Mouse (Mus musculus): ENCODE measurements around the gene Rex1bd. TPM values are rescaled to one million over a fixed set of nuclear protein-coding genes. Genes with fewer than 3 reads are reported as not detected.
"Not testable (repeated sequence)": the region's sequence is repeated elsewhere in the genome, so short reads cannot be mapped to it uniquely, and the experiment has no call there.

The Rex1bd gene
- polyA plus RNA-seq, 1 experiment from 2014 or later = 148 TPM

- Histone ChIP-seq H3K4me3 (peak overlapping the region; percentile 68), H3K9me3 (no peaks in the 10 kb centered on the region), H3K27me3 (ENCODE audit: insufficient read depth, poor library complexity, severe bottlenecking) (no peaks in the 10 kb centered on the region), H3K36me3 (peaks cover 22% of the 10 kb centered on the region), H3K4me1 (replicated peaks) (peaks cover 30% of the 10 kb centered on the region), H3K27ac (peak overlapping the region; percentile 87)
- DNase-seq (ENCODE audit: low spot score) = peak; percentile 95
- WGBS = under 1% methylated on average over 51 of the region's 51 CpGs
Measured at GRCm38 (mm10) chr8:70522592-70523403, 16.2 kb upstream of the Rex1bd start.

- Histone ChIP-seq H3K4me3 (0 out of 2 replicates have a peak overlapping the region, but pooled peaks have one; percentile 4), H3K36me3 (peaks cover 49% of the 10 kb centered on the region), H3K9me3 (no peaks in the 10 kb centered on the region), H3K27ac (no peak overlapping the region), H3K27me3 (ENCODE audit: insufficient read depth, poor library complexity, severe bottlenecking) (no peaks in the 10 kb centered on the region), H3K4me1 (replicated peaks) (peaks cover 17% of the 10 kb centered on the region)
- WGBS = 74% methylated on average over 2 of the region's 2 CpGs
- DNase-seq (ENCODE audit: low spot score) = no peak
Measured at GRCm38 (mm10) chr8:70519606-70520005, 13.1 kb upstream of the Rex1bd start.

DNA sequence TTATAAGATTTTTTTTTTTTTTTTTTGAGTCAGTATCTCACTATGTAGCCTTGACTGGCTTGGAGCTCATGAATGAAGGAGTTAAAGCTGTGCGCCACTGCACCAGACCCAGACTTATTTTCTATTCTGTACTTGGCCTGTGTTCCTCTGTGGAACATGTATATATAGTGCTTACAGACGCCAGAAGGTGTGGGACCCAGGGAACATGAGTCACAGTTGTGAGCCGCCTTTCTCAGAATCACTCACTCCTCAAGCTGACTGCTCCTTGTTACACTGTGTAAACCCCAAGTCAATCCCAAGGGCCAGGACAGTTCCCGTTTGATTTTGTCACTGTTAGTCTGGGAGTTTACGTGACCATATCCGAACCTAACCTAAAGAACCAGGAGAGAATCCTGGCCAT is 12.5 kb upstream of the Rex1bd start:
- Histone ChIP-seq H3K27me3 (ENCODE audit: insufficient read depth, poor library complexity, severe bottlenecking) (no peaks in the 10 kb centered on the region), H3K9me3 (no peaks in the 10 kb centered on the region), H3K4me3 (no peak overlapping the region), H3K36me3 (peaks cover 53% of the 10 kb centered on the region), H3K27ac (no peak overlapping the region), H3K4me1 (replicated peaks) (peaks cover 17% of the 10 kb centered on the region)
- WGBS = 92% methylated on average over 6 of the region's 6 CpGs
- no peak for DNase-seq (ENCODE audit: low spot score)

GRCm38 (mm10) chr8:70517940-70518643 is 11.5 kb upstream of the Rex1bd start:
- no peak for DNase-seq (ENCODE audit: low spot score)
- 82% methylated on average over 10 of the region's 10 CpGs for WGBS
- Histone ChIP-seq H3K4me1 (replicated peaks) (peaks cover 12% of the 10 kb centered on the region), H3K4me3 (no peak overlapping the region), H3K36me3 (peaks cover 63% of the 10 kb centered on the region), H3K27me3 (ENCODE audit: insufficient read depth, poor library complexity, severe bottlenecking) (no peaks in the 10 kb centered on the region), H3K27ac (no peak overlapping the region), H3K9me3 (no peaks in the 10 kb centered on the region)

DNA sequence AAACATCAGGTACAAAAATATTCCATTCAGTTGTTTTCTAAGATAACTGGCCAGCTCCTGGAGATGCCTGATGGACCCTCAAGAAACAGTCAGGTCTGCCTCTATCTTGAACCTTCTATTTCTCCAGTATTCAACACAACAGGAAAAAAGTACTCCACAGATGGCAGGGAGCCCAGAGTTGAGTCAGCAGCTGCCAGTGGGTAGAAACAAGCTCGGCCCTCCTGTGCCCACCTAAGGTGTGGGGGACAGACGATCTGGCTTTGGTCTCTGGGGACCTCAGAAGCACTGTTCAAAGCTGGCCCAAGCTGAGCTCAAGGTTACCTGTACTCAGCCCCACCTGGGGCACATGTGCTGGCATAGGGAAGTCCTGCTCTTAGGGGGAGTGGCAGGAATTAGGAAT is 6.9 kb upstream of the Rex1bd start:
- 85% methylated on average over 2 of the region's 2 CpGs for WGBS
- peaks cover 27% of the 10 kb centered on the region for H3K4me1 ChIP-seq (replicated peaks)
- H3K27ac ChIP-seq = no peak overlapping the region
- no peaks in the 10 kb centered on the region for H3K27me3 ChIP-seq (ENCODE audit: insufficient read depth, poor library complexity, severe bottlenecking)
- no peaks in the 10 kb centered on the region for H3K9me3 ChIP-seq
- peaks cover 71% of the 10 kb centered on the region for H3K36me3 ChIP-seq
- no peak overlapping the region for H3K4me3 ChIP-seq
- DNase-seq (ENCODE audit: low spot score) = no peak

GRCm38 (mm10) chr8:70512253-70512903 is 5.8 kb upstream of the Rex1bd start:
- Histone ChIP-seq H3K27ac (no peak overlapping the region), H3K36me3 (peaks cover 71% of the 10 kb centered on the region), H3K9me3 (no peaks in the 10 kb centered on the region), H3K4me3 (no peak overlapping the region), H3K4me1 (replicated peaks) (peaks cover 29% of the 10 kb centered on the region), H3K27me3 (ENCODE audit: insufficient read depth, poor library complexity, severe bottlenecking) (no peaks in the 10 kb centered on the region)
- no peak for DNase-seq (ENCODE audit: low spot score)
- 93% methylated on average over 11 of the region's 11 CpGs for WGBS

- WGBS = 93% methylated on average over 2 of the region's 2 CpGs
- no peak for DNase-seq (ENCODE audit: low spot score)
- no peaks in the 10 kb centered on the region for H3K9me3 ChIP-seq
- peaks cover 74% of the 10 kb centered on the region for H3K36me3 ChIP-seq
- no peak overlapping the region for H3K27ac ChIP-seq
- H3K4me1 ChIP-seq (replicated peaks) = peaks cover 33% of the 10 kb centered on the region
- H3K4me3 ChIP-seq = peak overlapping the region; percentile 92; the same call in 1 of the 2 replicates
- no peaks in the 10 kb centered on the region for H3K27me3 ChIP-seq (ENCODE audit: insufficient read depth, poor library complexity, severe bottlenecking)
Measured at GRCm38 (mm10) chr8:70511770-70512169, 5.2 kb upstream of the Rex1bd start.

DNA sequence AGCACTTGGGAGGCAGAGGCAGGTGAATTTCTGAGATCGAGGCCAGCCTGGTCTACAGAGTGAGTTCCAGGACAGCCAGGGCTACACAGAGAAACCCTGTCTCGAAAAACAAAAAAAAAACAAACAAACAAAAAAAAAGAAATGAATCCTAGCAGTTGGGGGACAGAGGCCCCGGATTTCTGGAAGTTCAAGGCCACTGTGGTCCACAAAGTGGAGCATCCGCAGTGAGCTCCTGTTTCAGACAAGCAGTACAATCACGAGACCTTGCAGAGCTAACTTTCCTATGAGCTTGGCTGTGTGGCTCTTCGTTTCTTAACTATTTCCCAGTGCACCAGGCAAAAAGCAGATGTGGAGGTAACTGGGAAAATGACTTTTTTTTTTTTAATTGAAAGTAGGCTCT is 4.6 kb upstream of the Rex1bd start:
- Histone ChIP-seq H3K4me1 (replicated peaks) (peaks cover 36% of the 10 kb centered on the region), H3K36me3 (peaks cover 68% of the 10 kb centered on the region), H3K4me3 (peak overlapping the region; percentile 92), H3K27ac (peak overlapping the region; percentile 97)
- 86% methylated on average over 6 of the region's 6 CpGs for WGBS
- not testable (repeated sequence) for H3K27me3 ChIP-seq (ENCODE audit: insufficient read depth, poor library complexity, severe bottlenecking); H3K9me3 ChIP-seq; DNase-seq (ENCODE audit: low spot score)

DNA sequence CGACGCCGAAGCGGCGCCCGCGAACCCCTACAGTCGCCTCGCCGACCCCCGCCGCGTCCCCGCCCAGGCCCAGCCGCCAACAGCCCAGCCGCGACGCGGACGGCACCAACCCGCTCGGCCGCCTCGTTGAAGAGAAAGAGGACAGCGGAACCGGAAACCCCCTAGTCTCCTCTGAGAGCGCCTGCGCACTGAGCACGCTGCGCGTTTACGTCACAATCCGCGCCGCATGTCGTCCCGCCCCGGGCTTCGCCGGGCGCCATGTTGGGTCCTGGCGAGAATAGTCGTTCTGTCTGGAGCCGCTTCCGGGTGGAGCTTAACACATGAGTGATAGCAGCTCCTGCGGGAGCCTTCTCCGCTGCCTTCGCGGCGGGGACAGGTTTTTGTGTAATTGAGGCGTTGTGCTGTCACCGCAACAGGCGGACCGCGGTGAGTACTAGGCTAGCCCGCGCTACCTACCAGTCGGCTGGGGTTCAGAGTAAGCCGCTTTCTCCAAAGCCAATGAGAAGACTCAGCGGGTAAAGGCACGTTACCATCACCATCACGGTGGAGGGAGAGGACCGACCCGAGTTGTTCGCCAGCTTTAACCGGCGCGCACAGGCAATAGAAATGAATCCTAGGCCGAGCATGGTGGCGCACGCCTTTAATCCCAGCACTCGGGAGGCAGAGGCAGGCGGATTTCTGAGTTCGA is 3.8 kb upstream of the Rex1bd start, which contains the start of gene Uba52:
Gene Uba52 (minus strand): TSS at position 574 of the 688 bp plus-strand sequence.
- Histone ChIP-seq H3K27me3 (ENCODE audit: insufficient read depth, poor library complexity, severe bottlenecking) (no peaks in the 10 kb centered on the region), H3K27ac (peak within 1 kb of the TSS; percentile 97), H3K4me1 (replicated peaks) (peaks cover 44% of the 10 kb centered on the region), H3K9me3 (no peaks in the 10 kb centered on the region), H3K4me3 (peak within 1 kb of the TSS; percentile 92), H3K36me3 (peaks cover 61% of the 10 kb centered on the region)
- WGBS = 1% methylated on average over 74 of the region's 74 CpGs
- DNase-seq (ENCODE audit: low spot score) = peak; percentile 98

- H3K27ac ChIP-seq = peak overlapping the region; percentile 97
- H3K4me3 ChIP-seq = peak overlapping the region; percentile 92
- H3K27me3 ChIP-seq (ENCODE audit: insufficient read depth, poor library complexity, severe bottlenecking) = peaks cover 5% of the 10 kb centered on the region
- H3K9me3 ChIP-seq = no peaks in the 10 kb centered on the region
- peaks cover 54% of the 10 kb centered on the region for H3K4me1 ChIP-seq (replicated peaks)
- H3K36me3 ChIP-seq = peaks cover 56% of the 10 kb centered on the region
- DNase-seq (ENCODE audit: low spot score) = no peak
- 17% methylated on average over 25 of the region's 25 CpGs for WGBS
Measured at GRCm38 (mm10) chr8:70509281-70509952, 2.9 kb upstream of the Rex1bd start.

DNA sequence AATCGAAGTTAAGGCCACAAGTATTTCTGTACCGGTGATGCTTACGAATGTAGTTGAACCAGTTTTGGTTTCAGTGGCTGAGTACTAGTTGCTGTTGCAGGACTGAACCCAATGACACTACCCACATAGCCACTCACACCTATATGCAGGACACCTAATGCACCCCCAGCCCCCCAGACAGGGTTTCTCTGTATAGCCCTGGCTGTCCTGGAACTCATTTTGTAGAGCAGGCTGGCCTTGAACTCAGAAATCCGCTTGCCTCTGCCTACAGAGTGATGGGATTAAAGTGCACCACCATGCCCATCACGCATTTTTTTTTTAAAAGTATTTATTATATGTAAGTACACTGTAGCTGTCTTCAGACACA is 458 bp upstream of the Rex1bd start:
- H3K36me3 ChIP-seq = peaks cover 47% of the 10 kb centered on the region
- H3K4me3 ChIP-seq = peak overlapping the region; percentile 64
- no peak for DNase-seq (ENCODE audit: low spot score)
- peaks cover 77% of the 10 kb centered on the region for H3K4me1 ChIP-seq (replicated peaks)
- H3K9me3 ChIP-seq = no peaks in the 10 kb centered on the region
- peaks cover 29% of the 10 kb centered on the region for H3K27me3 ChIP-seq (ENCODE audit: insufficient read depth, poor library complexity, severe bottlenecking)
- H3K27ac ChIP-seq = peak overlapping the region; percentile 95; the same call in 1 of the 2 replicates
- 63% methylated on average over 5 of the region's 5 CpGs for WGBS

All from hindbrain, embryonic 10.5 days (tissue).